Mouse (Mus musculus) ES-Bruce4 (cell line): ENCODE results near the gene Klf14.

Experiments used
- CTCF ChIP-seq: IDR thresholded peaks from one replicate; pipeline ENCODE4 v1.8.1; 2011; ENCODE audit warnings: low read depth, low read length
- EP300 ChIP-seq: IDR thresholded peaks from 2 replicates; pipeline ENCODE4 v1.6.1; 2011; ENCODE audit warnings: low read depth, low read length; ENCODE audit not compliant: insufficient read depth
- POLR2A ChIP-seq: IDR thresholded peaks from one replicate; pipeline ENCODE4 v1.8.1; 2011; ENCODE audit warnings: low read length; ENCODE audit not compliant: insufficient read depth

GRCm38 (mm10) chr6:30922821-30923220, 36.1 kb downstream of the Klf14 start:
- TF ChIP-seq CTCF (no peak), POLR2A (no peak), EP300 (no peak)
